Mouse (Mus musculus): ENCODE measurements around the gene Zfp652.
A peak's percentile ranks its signal among the peaks of the same experiment; 100 is the strongest.
"Not testable (repeated sequence)": the region's sequence is repeated elsewhere in the genome, so short reads cannot be mapped to it uniquely, and the experiment has no call there.

The Zfp652 gene

GRCm38 (mm10) chr11:95712563-95713224, at the start of gene Zfp652:
TSS of gene Zfp652 (plus strand) at chr11:95712673.
- DNase-seq, result peak; percentile 94 to 97

DNA sequence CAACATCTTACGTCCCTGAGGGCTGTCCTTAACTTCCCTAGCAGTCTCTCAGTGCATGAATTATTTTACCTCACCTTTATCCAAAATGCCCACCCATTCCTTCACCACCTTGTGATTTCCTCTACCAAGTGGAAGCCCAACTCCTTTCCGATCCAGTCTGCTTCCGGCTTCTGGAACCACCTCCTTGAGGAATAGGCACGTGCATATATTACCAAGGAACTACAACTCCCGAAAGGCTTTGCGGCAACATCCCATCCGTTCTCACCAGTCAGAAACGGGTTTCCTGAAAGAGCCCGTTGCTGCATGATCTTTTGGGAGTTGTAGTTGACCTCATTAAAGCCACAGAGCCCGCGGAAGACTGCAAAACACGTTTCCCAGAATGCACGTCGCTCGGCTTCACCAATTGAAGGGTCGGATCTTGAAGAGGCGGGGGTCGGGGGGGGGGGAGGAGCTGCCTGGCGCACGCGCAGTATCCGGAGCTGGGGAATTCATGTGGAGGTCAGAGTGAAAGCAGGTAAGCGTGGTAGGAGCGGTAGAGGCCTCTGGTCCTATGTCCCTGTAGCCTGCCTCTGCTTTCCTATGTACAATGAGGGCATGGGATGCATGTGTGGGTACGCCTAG, 45.8 kb upstream of the Zfp652 start, which contains the start of gene Phb:
TSS of gene Phb (plus strand) at position 429 of the 621 bp plus-strand sequence.
- peak; percentile 86 to 92 for DNase-seq

DNA sequence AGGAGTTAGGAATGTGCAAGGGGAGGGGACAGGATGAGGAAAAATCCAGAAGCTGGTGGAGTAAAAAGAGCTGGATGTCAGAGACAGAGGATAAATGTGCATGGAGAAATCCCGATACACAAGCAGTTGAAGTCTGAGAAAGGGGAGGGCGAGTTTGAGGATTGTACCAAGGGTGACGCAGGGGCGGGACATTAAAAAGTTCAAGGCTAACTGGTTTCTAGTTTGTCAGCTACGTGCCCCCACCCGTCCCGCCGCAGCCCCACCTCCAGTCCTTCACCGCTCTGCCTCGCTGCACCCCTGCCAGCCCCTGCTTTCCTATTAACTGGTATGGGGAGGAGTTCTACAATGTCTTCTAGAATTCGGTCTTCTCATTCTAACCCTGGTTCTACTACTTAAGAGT, 45.3 kb upstream of the Zfp652 start:
- peak in 1 of 2 experiments; percentile 38 for DNase-seq

DNA sequence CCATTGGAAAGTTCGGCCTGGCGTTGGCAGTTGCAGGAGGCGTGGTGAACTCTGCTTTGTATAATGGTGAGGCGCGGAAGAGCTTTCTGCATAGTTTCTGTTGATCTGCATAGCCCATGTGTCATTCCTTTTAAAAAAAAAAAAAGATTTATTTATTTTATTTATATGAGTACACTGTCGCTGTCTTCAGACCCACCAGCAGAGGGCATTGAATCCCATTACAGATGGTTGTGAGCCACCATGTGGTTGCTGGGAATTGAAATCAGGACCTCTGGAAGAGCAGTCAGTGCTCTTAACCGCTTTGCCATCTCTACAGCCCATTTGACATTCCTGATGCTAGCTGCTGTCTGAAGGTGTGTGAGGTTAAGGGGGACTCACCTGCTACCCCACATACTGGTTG, 44.4 kb upstream of the Zfp652 start:
- DNase-seq, result not testable (repeated sequence)

GRCm38 (mm10) chr11:95675498-95675897, 37.0 kb upstream of the Zfp652 start:
- no peak for DNase-seq

DNA sequence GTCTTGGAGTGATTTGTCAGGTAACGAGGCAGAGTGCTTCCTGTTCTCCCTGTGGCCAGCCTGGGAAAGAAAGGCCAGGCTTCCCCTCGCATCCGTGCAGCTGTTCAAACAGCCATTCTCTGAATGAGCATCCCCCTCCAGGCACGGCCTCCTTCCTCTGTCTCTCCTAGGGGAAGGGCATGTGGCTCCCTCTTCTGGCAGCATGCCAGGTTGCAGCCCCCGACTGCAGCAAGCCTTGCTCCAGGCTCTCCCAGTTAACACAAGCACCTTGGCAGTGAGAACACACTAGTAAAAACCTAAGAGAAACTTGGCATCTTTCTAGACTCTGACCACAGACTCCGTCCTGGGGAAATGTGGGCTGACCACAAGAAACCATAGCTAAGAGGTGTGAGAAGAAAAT, 36.2 kb upstream of the Zfp652 start:
- DNase-seq, result peak in 1 of 2 experiments; percentile 49

DNA sequence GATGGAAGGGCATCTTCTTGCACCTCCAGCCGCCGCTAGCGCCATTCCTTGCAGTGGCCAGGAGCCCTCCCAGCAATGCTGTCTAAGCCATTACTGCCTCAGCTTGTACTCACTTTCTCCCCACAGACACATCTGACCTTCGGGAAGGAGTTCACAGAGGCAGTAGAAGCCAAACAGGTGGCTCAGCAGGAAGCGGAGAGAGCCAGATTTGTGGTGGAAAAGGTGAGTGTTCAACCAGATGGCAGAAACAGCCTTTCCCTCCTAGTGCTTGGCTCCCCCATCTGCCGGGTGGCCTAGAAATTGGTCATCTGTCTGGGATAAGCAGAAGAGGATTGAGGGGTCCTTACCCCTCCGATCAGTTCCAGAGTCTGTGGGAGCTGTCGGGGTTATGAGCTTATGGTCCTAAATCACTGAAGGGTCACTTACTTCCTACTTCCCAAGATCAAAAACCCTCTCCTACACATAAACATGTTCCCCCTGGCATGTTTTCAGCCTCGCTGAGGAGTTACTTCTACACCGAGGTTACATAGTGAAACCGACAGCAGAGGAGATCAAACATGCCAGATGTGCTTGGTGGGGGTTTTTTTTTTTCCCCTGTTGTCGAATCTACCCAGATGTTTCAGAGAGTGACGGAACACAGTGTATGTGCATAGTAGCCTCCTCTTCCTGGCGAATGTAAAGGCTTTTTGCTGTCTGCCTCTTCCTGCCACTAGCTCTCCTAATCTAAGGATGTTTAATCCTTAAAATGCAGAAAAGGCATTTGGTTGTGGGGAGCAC, 34.4 kb upstream of the Zfp652 start:
- no peak for DNase-seq

GRCm38 (mm10) chr11:95681995-95682601, 30.4 kb upstream of the Zfp652 start:
- no peak for DNase-seq

DNA sequence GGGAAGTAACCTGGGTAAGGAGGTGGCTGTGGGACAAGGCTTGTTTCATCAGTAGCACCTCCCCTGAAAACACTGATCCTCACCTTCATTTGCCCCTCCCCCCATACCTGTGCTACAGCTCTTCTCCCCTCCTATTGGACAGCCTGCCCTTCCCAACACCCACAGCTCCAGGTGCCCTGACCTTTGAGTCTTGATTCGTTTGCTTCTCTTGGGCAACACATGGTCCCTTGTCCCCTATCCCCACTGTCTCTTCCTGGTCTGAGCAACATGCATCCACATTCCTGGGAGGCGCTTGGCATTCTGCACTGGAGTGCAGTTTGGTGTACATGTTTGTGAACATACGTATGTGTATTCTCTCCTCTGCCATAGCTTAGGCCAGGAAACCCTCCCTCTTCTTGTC, 29.5 kb upstream of the Zfp652 start:
- no peak for DNase-seq

DNA sequence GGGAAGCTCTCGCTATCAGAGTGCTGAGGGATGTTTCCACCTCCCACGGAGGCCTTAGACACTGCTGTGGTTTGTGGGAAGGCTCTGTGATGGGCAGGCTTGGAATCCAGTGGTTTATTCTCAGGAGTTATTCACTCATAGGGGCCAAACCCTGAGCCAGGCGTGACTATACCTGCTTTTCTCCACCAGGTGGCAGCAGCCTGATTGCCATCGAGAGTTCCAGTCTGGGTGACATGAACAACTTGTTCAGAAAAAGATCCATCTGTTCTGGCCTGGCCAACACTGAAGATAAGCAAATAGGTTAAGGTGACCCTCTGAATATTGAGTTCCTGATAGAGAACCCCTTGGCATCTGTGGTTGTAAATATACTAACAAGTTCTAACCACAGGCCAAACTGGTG, 26.4 kb upstream of the Zfp652 start:
- peak; percentile 79 to 83 for DNase-seq

GRCm38 (mm10) chr11:95687084-95687656, 25.3 kb upstream of the Zfp652 start:
- no peak for DNase-seq

- DNase-seq, result no peak
Measured at GRCm38 (mm10) chr11:95688515-95688914, 24.0 kb upstream of the Zfp652 start.

DNA sequence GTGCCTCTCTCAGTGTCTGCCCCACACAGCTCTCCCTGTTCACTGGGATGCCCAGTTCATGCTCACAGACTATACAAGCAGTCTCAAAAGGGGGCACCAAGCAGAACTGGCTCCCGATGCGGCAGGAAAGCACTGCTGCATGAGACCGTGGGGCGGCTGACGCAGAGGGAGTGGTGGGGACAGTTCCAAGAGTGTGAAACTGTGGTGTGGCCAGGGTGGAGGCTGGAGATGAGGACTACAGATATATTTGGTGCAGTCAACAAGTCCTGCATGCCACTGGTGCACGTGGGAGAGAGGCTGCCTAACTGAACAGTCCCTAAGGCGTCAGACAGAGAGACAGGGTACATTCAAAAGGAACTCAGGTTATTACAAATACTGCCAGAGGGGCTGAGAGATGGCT, 23.5 kb upstream of the Zfp652 start:
- DNase-seq, result no peak

GRCm38 (mm10) chr11:95689544-95689943, 22.9 kb upstream of the Zfp652 start:
- DNase-seq, result no peak

- DNase-seq, result peak in 1 of 2 experiments; percentile 25
Measured at GRCm38 (mm10) chr11:95698541-95698940, 13.9 kb upstream of the Zfp652 start.

- DNase-seq, result no peak
Measured at GRCm38 (mm10) chr11:95700778-95701739, 11.4 kb upstream of the Zfp652 start.

DNA sequence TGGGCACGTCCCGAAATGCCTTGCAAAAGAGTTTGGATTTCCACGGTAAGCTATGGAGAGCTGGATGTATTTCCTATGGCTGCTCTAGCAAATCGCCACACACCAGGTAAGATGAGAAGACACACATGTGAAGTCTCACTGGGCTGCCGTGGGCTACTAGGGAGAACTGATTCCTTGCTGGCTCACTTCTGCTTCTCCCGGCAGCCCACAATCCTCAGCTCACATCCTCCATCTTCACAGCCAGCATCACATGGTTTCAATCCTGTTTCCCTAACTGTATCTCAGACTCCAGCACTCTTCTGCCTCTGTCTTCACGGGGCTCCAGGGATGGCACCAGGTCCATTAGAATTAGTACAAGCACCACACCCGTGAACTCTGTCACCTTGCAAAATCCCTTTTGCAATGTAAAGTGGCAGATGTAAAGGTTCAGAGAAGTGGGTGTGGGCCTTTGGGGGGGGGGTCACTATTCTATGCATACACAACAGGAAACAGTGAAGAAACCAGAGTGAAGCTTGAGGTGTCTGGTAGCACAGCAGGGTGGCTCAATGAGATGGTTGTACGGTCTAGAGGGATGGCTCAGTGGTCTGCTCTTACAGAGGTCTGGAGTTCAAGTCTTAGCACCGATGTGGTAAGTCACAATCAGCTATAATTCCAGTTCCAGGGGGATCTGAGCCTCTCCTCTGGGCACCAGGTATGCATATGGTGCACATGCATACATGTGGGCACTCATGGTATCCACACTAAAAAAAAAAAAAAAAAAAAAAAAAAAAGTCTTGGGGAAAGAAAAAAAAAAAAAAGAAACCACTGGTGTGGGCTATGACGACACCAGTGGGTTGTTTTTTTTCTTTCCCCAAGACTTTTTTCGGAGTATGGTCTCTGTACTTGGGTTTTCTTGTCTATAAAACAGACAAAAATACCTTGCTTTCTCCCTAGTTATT, 8.2 kb upstream of the Zfp652 start:
- DNase-seq, result no peak

DNA sequence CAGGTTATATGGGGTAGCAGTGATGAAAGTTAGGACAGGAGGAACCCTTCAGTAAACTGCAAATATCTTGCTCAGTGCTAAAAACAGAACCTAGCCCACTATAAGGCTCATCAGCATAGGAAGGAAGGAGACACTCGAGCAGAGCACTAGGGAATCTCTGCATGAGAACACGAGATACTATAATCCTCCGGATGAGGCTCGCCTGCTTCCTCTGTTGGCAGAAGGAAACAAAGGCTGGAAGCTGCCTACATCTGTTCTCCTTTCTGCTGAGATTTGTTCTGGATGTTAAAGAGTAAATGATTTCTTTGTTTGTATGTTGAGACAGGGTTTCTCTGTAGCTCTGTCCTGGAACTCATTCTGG, 7.5 kb upstream of the Zfp652 start:
- DNase-seq, result no peak

- DNase-seq, result no peak
Measured at GRCm38 (mm10) chr11:95709534-95710040, 2.9 kb upstream of the Zfp652 start.

DNA sequence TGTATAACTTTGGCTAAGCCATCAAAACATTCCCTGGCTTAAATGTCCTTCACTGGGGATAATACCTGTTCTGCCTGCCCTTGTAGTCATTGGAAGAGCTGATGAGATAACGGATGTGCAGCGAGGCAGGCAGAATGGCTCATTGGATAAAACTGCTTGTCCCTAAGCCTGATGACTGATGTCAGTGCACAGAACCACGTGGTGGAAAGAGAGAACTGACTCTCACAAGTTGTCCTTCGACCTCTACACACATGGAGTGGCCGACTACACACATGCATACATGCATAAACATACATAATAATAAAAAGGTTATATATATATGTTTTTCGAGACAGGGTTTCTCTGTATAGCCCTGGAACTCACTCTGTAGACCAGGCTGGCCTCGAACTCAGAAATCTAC, 2.0 kb upstream of the Zfp652 start:
- no peak for DNase-seq
